Mouse (Mus musculus) stomach, embryonic 15.5 days (tissue): ENCODE data around the gene Slc22a1. TPM values are rescaled to one million over a fixed set of nuclear protein-coding genes. Genes with fewer than 3 reads are reported as not detected.

Source experiments
- ATAC-seq: fragments of 200-750 bp; cut with Nextera tagmentation; 2 replicates; pipeline ENCODE4 v1.8.0; 2017; ENCODE audit warnings: low read depth, moderate number of reproducible peaks, moderate TSS enrichment; ENCODE audit not compliant: insufficient read depth, low FRiP score
- H3K27ac ChIP-seq: fragments of 300-500 bp; sonication (generic); 2 replicates; pipeline ENCODE4 v1.5.1; 2015; ENCODE audit warnings: mild to moderate bottlenecking, inconsistent platforms
- H3K27me3 ChIP-seq: fragments of 300-500 bp; sonication (generic); replicated peaks from 2 replicates; pipeline ENCODE4 v1.6.1; 2015; ENCODE audit warnings: inconsistent platforms
- H3K36me3 ChIP-seq: fragments of 300-500 bp; sonication (generic); 2 replicates; pipeline ENCODE4 v1.6.1; 2015; ENCODE audit warnings: inconsistent platforms
- H3K4me1 ChIP-seq: fragments of 300-500 bp; sonication (generic); 2 replicates; pipeline ENCODE4 v1.6.1; 2015; ENCODE audit warnings: inconsistent platforms
- H3K4me2 ChIP-seq: fragments of 300-500 bp; sonication (generic); 2 replicates; pipeline ENCODE4 v1.6.1; 2015; ENCODE audit warnings: mild to moderate bottlenecking, inconsistent platforms
- H3K4me3 ChIP-seq: fragments of 300-500 bp; sonication (generic); replicated peaks from 2 replicates; pipeline ENCODE4 v1.5.1; 2015; ENCODE audit warnings: inconsistent platforms
- H3K9ac ChIP-seq: fragments of 300-500 bp; sonication (generic); 2 replicates; pipeline ENCODE4 v1.6.1; 2015; ENCODE audit warnings: inconsistent platforms
- H3K9me3 ChIP-seq: fragments of 300-500 bp; sonication (generic); 2 replicates; pipeline ENCODE4 v1.6.1; 2016; ENCODE audit warnings: inconsistent platforms
- WGBS: fragments of 180-500 bp; shearing (Covaris S2); methylation state at CpG from one replicate; pipeline ENCODE4 v1.1.7; 2015; 5-methylcytosine and 5-hydroxymethylcytosine counted together
- polyA plus RNA-seq: library from polyadenylated mRNA; unstranded; fragments of >200 nt; fragmentation: Nextera tagmentation; extraction: Ambion mirVana; gene quantifications from 2 replicates; pipeline ENCODE4 v1.2.1, GENCODE M21; 2015

The Slc22a1 gene
- polyA plus RNA-seq, 1 experiment from 2014 or later, result 0.17 TPM

- H3K9ac ChIP-seq, result no peak overlapping the region
- no peaks in the 10 kb centered on the region for H3K27me3 ChIP-seq
- no peak overlapping the region for H3K27ac ChIP-seq
- H3K36me3 ChIP-seq, result peaks cover 22% of the 10 kb centered on the region; the same call in 1 of the 2 replicates
- H3K4me3 ChIP-seq, result no peak overlapping the region
- no peaks in the 10 kb centered on the region for H3K4me1 ChIP-seq
- no peaks in the 10 kb centered on the region for H3K9me3 ChIP-seq
- no peak for ATAC-seq
- 95% methylated on average over 2 of the region's 2 CpGs for WGBS
- no peak overlapping the region for H3K4me2 ChIP-seq
Observed at GRCm38 (mm10) chr17:12710976-12711375, 35.3 kb upstream of the Slc22a1 start.

- Histone ChIP-seq H3K36me3 (peaks cover 22% of the 10 kb centered on the region; the same call in 1 of the 2 replicates), H3K4me2 (no peak overlapping the region), H3K4me1 (no peaks in the 10 kb centered on the region), H3K27me3 (no peaks in the 10 kb centered on the region), H3K27ac (no peak overlapping the region), H3K9ac (no peak overlapping the region), H3K4me3 (no peak overlapping the region), H3K9me3 (no peaks in the 10 kb centered on the region)
- 88% methylated on average over 13 of the region's 13 CpGs for WGBS
- no peak for ATAC-seq
Observed at GRCm38 (mm10) chr17:12710050-12710780, 34.6 kb upstream of the Slc22a1 start.

- no peak overlapping the region for H3K27ac ChIP-seq
- H3K4me2 ChIP-seq, result no peak overlapping the region
- H3K4me3 ChIP-seq, result no peak overlapping the region
- H3K36me3 ChIP-seq, result peaks cover 25% of the 10 kb centered on the region; the same call in 1 of the 2 replicates
- H3K27me3 ChIP-seq, result no peaks in the 10 kb centered on the region
- ATAC-seq, result no peak
- no peak overlapping the region for H3K9ac ChIP-seq
- 88% methylated on average over 3 of the region's 3 CpGs for WGBS
- H3K9me3 ChIP-seq, result no peaks in the 10 kb centered on the region
- H3K4me1 ChIP-seq, result no peaks in the 10 kb centered on the region
Observed at GRCm38 (mm10) chr17:12708398-12708797, 32.8 kb upstream of the Slc22a1 start.

GRCm38 (mm10) chr17:12706590-12707049 lies 31.0 kb upstream of the Slc22a1 start:
- Histone ChIP-seq H3K9ac (no peak overlapping the region), H3K27me3 (no peaks in the 10 kb centered on the region), H3K27ac (no peak overlapping the region), H3K36me3 (peaks cover 28% of the 10 kb centered on the region; the same call in 1 of the 2 replicates), H3K4me3 (no peak overlapping the region), H3K9me3 (no peaks in the 10 kb centered on the region), H3K4me1 (no peaks in the 10 kb centered on the region), H3K4me2 (no peak overlapping the region)
- ATAC-seq, result no peak
- 59% methylated on average over 10 of the region's 10 CpGs for WGBS

- no peak overlapping the region for H3K4me3 ChIP-seq
- no peak overlapping the region for H3K4me2 ChIP-seq
- H3K9ac ChIP-seq, result no peak overlapping the region
- H3K36me3 ChIP-seq, result peaks cover 33% of the 10 kb centered on the region
- no peak for ATAC-seq
- no peak overlapping the region for H3K27ac ChIP-seq
- H3K4me1 ChIP-seq, result no peaks in the 10 kb centered on the region
- H3K9me3 ChIP-seq, result no peaks in the 10 kb centered on the region
- no peaks in the 10 kb centered on the region for H3K27me3 ChIP-seq
- WGBS, result 85% methylated on average over 5 of the region's 5 CpGs
Observed at GRCm38 (mm10) chr17:12702901-12703300, 27.3 kb upstream of the Slc22a1 start.

GRCm38 (mm10) chr17:12700373-12700772 lies 24.7 kb upstream of the Slc22a1 start:
- peaks cover 47% of the 10 kb centered on the region for H3K36me3 ChIP-seq
- ATAC-seq, result peak; percentile 29; the same call in 1 of the 2 replicates
- H3K9me3 ChIP-seq, result no peaks in the 10 kb centered on the region
- no peak overlapping the region for H3K9ac ChIP-seq
- no peaks in the 10 kb centered on the region for H3K27me3 ChIP-seq
- H3K4me1 ChIP-seq, result no peaks in the 10 kb centered on the region
- H3K27ac ChIP-seq, result no peak overlapping the region
- H3K4me2 ChIP-seq, result no peak overlapping the region
- H3K4me3 ChIP-seq, result no peak overlapping the region
- WGBS, result 91% methylated on average over 6 of the region's 6 CpGs

GRCm38 (mm10) chr17:12691899-12692298 lies 16.3 kb upstream of the Slc22a1 start:
- 78% methylated on average over 7 of the region's 7 CpGs for WGBS
- no peaks in the 10 kb centered on the region for H3K9me3 ChIP-seq

GRCm38 (mm10) chr17:12689537-12689936 lies 13.9 kb upstream of the Slc22a1 start:
- no peak overlapping the region for H3K27ac ChIP-seq
- ATAC-seq, result no peak
- H3K9me3 ChIP-seq, result no peaks in the 10 kb centered on the region
- no peak overlapping the region for H3K9ac ChIP-seq
- H3K4me1 ChIP-seq, result no peaks in the 10 kb centered on the region; the same call in 1 of the 2 replicates
- H3K27me3 ChIP-seq, result no peaks in the 10 kb centered on the region
- 62% methylated on average over 3 of the region's 3 CpGs for WGBS
- no peak overlapping the region for H3K4me3 ChIP-seq
- H3K4me2 ChIP-seq, result no peak overlapping the region
- H3K36me3 ChIP-seq, result peaks cover 33% of the 10 kb centered on the region

More at GRCm38 (mm10) chr17:12691899-12692298, 16.3 kb upstream of the Slc22a1 start:
- H3K9ac ChIP-seq, result no peak overlapping the region
- ATAC-seq, result no peak
- no peak overlapping the region for H3K4me2 ChIP-seq
- H3K4me3 ChIP-seq, result no peak overlapping the region
- peaks cover 45% of the 10 kb centered on the region for H3K36me3 ChIP-seq
- H3K27me3 ChIP-seq, result no peaks in the 10 kb centered on the region
- H3K4me1 ChIP-seq, result no peaks in the 10 kb centered on the region
- no peak overlapping the region for H3K27ac ChIP-seq

GRCm38 (mm10) chr17:12688427-12689110 lies 12.9 kb upstream of the Slc22a1 start:
- Histone ChIP-seq H3K4me2 (no peak overlapping the region), H3K4me3 (no peak overlapping the region), H3K9ac (no peak overlapping the region), H3K27me3 (no peaks in the 10 kb centered on the region), H3K27ac (no peak overlapping the region), H3K9me3 (no peaks in the 10 kb centered on the region), H3K36me3 (peaks cover 33% of the 10 kb centered on the region), H3K4me1 (no peaks in the 10 kb centered on the region; the same call in 1 of the 2 replicates)
- no peak for ATAC-seq
- 71% methylated on average over 20 of the region's 20 CpGs for WGBS

GRCm38 (mm10) chr17:12684928-12685624 lies 9.4 kb upstream of the Slc22a1 start:
- no peaks in the 10 kb centered on the region; the same call in 1 of the 2 replicates for H3K4me1 ChIP-seq
- no peak overlapping the region for H3K9ac ChIP-seq
- WGBS, result 82% methylated on average over 7 of the region's 7 CpGs
- ATAC-seq, result no peak
- H3K9me3 ChIP-seq, result no peaks in the 10 kb centered on the region
- peaks cover 22% of the 10 kb centered on the region for H3K36me3 ChIP-seq
- H3K4me2 ChIP-seq, result no peak overlapping the region
- no peaks in the 10 kb centered on the region for H3K27me3 ChIP-seq
- H3K4me3 ChIP-seq, result no peak overlapping the region
- H3K27ac ChIP-seq, result no peak overlapping the region

GRCm38 (mm10) chr17:12684412-12684811 lies 8.8 kb upstream of the Slc22a1 start:
- Histone ChIP-seq H3K36me3 (peaks cover 22% of the 10 kb centered on the region), H3K4me1 (no peaks in the 10 kb centered on the region; the same call in 1 of the 2 replicates), H3K9me3 (no peaks in the 10 kb centered on the region), H3K4me3 (no peak overlapping the region), H3K9ac (no peak overlapping the region), H3K4me2 (no peak overlapping the region), H3K27me3 (no peaks in the 10 kb centered on the region), H3K27ac (no peak overlapping the region)
- ATAC-seq, result no peak
- WGBS, result 62% methylated on average over 4 of the region's 4 CpGs
